Mouse (Mus musculus) neural tube, embryonic 15.5 days (tissue): Measurements from ENCODE around the gene Acap2. TPM values are rescaled to one million over a fixed set of nuclear protein-coding genes. Genes with fewer than 3 reads are reported as not detected.

Experiments
- polyA plus RNA-seq: library from polyadenylated mRNA; unstranded; fragments of >200 nt; fragmentation: Nextera tagmentation; extraction: Ambion mirVana; gene quantifications from 2 replicates; pipeline ENCODE4 v1.2.1, GENCODE M21; 2015

Acap2 gene
- polyA plus RNA-seq, 1 experiment from 2014 or later, result 10.4 TPM

Other genes starting within 250 kb of the Acap2 start
- 16.3 and 17.8 TPM in 2 replicates for gene Xxylt1, start 119.8 kb downstream of the Acap2 start, polyA plus RNA-seq
- gene Ppp1r2, start 74.0 kb upstream of the Acap2 start, polyA plus RNA-seq, result 121 and 123 TPM in 2 replicates
- 48.8 and 54.0 TPM in 2 replicates for gene Apod, start 113.6 kb upstream of the Acap2 start, polyA plus RNA-seq
- gene Bdh1, start 221.0 kb upstream of the Acap2 start, polyA plus RNA-seq, result 123 and 143 TPM in 2 replicates